Comparison of ENCODE assay signal across 25 mouse cellular contexts in genomic region chr12:25021057-25021456, GRCm38 (mm10). TPM values are rescaled to one million over a fixed set of nuclear protein-coding genes. Genes with fewer than 3 reads are reported as not detected.
DNase-seq lines count a peak whose midpoint lies in the region; ATAC-seq and TF ChIP-seq lines count a peak whose summit lies in the region.
"Had no signal": no experiment of that assay in that cellular context is flagged by ENCODE, and none has a peak within 500 bp of the region (broad histone marks: within the 10 kb centered on the region; RNA-seq: fewer than 3 reads in every experiment).

No protein-coding gene starts in this region.

- 0 out of 2 replicates have a peak overlapping the region, but pooled peaks have one; percentile 9 for H3K4me2 ChIP-seq in heart, embryonic 12.5 days
- H3K4me2 ChIP-seq: embryonic facial prominence, embryonic 12.5 days; stomach, embryonic 15.5 days had no signal

- H3K4me3 ChIP-seq in gastrocnemius, adult 2 months = no peak overlapping the region
- no peak overlapping the region for H3K4me3 ChIP-seq in heart, embryonic 12.5 days
- H3K4me3 ChIP-seq in left cerebral cortex, adult 2 months = no peak overlapping the region
- H3K4me3 ChIP-seq: embryonic facial prominence, embryonic 12.5 days; stomach, embryonic 15.5 days had no signal

- peak overlapping the region; percentile 41; the same call in 1 of the 2 replicates for H3K27ac ChIP-seq in gastrocnemius, adult 2 months
- peak overlapping the region; percentile 77 for H3K27ac ChIP-seq in heart, embryonic 12.5 days (ENCODE audit: poor library complexity, severe bottlenecking)
- peak overlapping the region; percentile 45 for H3K27ac ChIP-seq in left cerebral cortex, adult 2 months
- H3K27ac ChIP-seq: embryonic facial prominence, embryonic 12.5 days; liver, embryonic 14.5 days; stomach, embryonic 15.5 days had no signal

- peak; percentile 57; the same call in 1 of the 2 replicates for ATAC-seq in heart, embryonic 12.5 days (ENCODE audit: insufficient number of reproducible peaks, low FRiP score)
- ATAC-seq: forebrain, embryonic 14.5 days; hindbrain, embryonic 16.5 days; Patski had no signal

- intact Hi-C loops in gastrocnemius, adult 2 months (cut with DNase I) = loop anchor here (10.0 kb wide), 2 partner anchors 74 to 1054 kb away; partner anchors contain the start of gene Id2
- intact Hi-C loops in heart, postnatal 14 days (cut with DNase I) = loop anchor here (10.0 kb wide), 1 partner anchor 1054 kb away; no protein-coding TSS in a partner anchor
- intact Hi-C loops in left cerebral cortex, adult 2 months (cut with DNase I) = loop anchor here (10.0 kb wide), 1 partner anchor 1054 kb away; no protein-coding TSS in a partner anchor
- intact Hi-C loops in left cerebral cortex, postnatal 36 days (cut with DNase I) = no loop called here

- 51% methylated on average over 5 of the region's 5 CpGs for WGBS in heart, embryonic 12.5 days

- no peaks in the 10 kb centered on the region for H3K9me3 ChIP-seq in heart, embryonic 12.5 days (replicated peaks)
- H3K9me3 ChIP-seq: embryonic facial prominence, embryonic 12.5 days; stomach, embryonic 15.5 days had no signal

- no peak for TF ChIP-seq CTCF in gastrocnemius, adult 2 months (IDR thresholded peaks at IDR 0.05)
- no peak for TF ChIP-seq CTCF in left cerebral cortex, adult 2 months (IDR thresholded peaks at IDR 0.05)

- peaks cover 12% of the 10 kb centered on the region for H3K4me1 ChIP-seq in heart, embryonic 12.5 days (replicated peaks)
- H3K4me1 ChIP-seq: embryonic facial prominence, embryonic 12.5 days; stomach, embryonic 15.5 days had no signal

- no peak overlapping the region for H3K9ac ChIP-seq in heart, embryonic 12.5 days
- H3K9ac ChIP-seq: embryonic facial prominence, embryonic 12.5 days; liver, embryonic 14.5 days; stomach, embryonic 15.5 days had no signal

- peaks cover 45% of the 10 kb centered on the region for H3K36me3 ChIP-seq in heart, embryonic 12.5 days

- DNase-seq in gastrocnemius, adult 2 months = peak; percentile 62
- DNase-seq in gastrocnemius, postnatal 4 days (ENCODE audit: low spot score in 2 of 2) = no peak
- DNase-seq in heart, postnatal 14 days = no peak
- no peak for DNase-seq in left cerebral cortex, adult 2 months (ENCODE audit: extremely low spot score in 1 of 2, low spot score in 2 of 2)
- no peak for DNase-seq in left cerebral cortex, postnatal 36 days (ENCODE audit: low spot score in 2 of 2)
- DNase-seq in adrenal gland, adult 2 months = no peak
- DNase-seq: adrenal gland, postnatal 14 days; cerebellum, adult 11-12 months; cerebellum, adult 9-11 months; embryo, embryonic 11 days; kidney, adult 2 months; kidney, postnatal 36 days; layer of hippocampus, postnatal 36 days; liver; lung, adult 2 months; lung, postnatal 10 days; midbrain, embryonic 14.5 days; right cerebral cortex, postnatal 25 days had no signal

- H3K27me3 ChIP-seq in heart, embryonic 12.5 days (replicated peaks) = no peaks in the 10 kb centered on the region
- H3K27me3 ChIP-seq: embryonic facial prominence, embryonic 12.5 days; Patski; stomach, embryonic 15.5 days had no signal

RNA-seq across cellular contexts. Expression of gene Kidins220, which starts 46.3 kb away (rescaled TPM):
- 10 to 100 TPM; 51.3 to 56.5 TPM for total RNA-seq in gastrocnemius, adult 2 months (2021)
- total RNA-seq in gastrocnemius, postnatal 4 days (2021) = 10 to 100 TPM; 65.7 to 67.7 TPM
- 46.1 and 46.7 TPM in 2 replicates for polyA plus RNA-seq in heart, embryonic 12.5 days (2016; fragmentation: Nextera tagmentation; extraction: Ambion mirVana)
- total RNA-seq in heart, postnatal 14 days (2021) = 100 to 1,000 TPM in 1 of 2 experiments, 10 to 100 TPM in 1; 91.8 to 102 TPM
- total RNA-seq in left cerebral cortex, adult 2 months (2021) = 100 to 1,000 TPM; 301 to 346 TPM
- 100 to 1,000 TPM; 269 to 333 TPM for total RNA-seq in left cerebral cortex, postnatal 36 days (2021)
- total RNA-seq in adrenal gland, adult 2 months (2021) = 100 to 1,000 TPM in 1 of 2 experiments, 10 to 100 TPM in 1; 90.9 to 111 TPM
- polyA plus RNA-seq in adrenal gland, adult 2 months (2012; rRNA removed) = 89.9 and 112 TPM in 2 replicates
